In the genomic region with DNA sequence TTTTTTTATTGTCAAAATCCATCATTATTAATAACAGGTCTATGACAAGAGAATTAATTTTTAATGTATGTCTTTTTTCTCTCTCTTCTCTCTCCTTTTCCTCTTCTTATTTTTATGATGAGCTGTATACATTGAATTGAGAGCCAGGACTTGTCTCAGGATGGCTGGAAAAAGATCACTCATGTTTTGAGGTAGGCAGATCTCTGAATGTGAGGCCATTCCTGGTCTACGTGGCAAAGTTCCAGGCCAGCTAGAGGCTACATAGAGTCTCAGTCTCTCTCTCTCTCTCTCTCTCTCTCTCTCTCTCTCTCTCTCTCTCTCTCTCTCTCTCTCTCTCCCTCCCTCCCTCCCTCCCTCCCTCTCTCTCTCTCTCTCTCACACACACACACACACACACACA, we compare ENCODE assay signal across 7 mouse cellular contexts. TPM values are rescaled to one million over a fixed set of nuclear protein-coding genes. Genes with fewer than 3 reads are reported as not detected.
DNase-seq lines count a peak whose midpoint lies in the region; ATAC-seq and TF ChIP-seq lines count a peak whose summit lies in the region.
"Not testable (repeated sequence)": the region's sequence is repeated elsewhere in the genome, so short reads cannot be mapped to it uniquely, and the experiment has no call there.

No protein-coding gene starts in this region.

- H3K4me2 ChIP-seq in forebrain, embryonic 13.5 days = peak overlapping the region; percentile 60; the same call in 1 of the 2 replicates
- peak overlapping the region; percentile 63; the same call in 1 of the 2 replicates for H3K4me2 ChIP-seq in heart, embryonic 14.5 days (ENCODE audit: low read length)
- not testable (repeated sequence) for H3K4me2 ChIP-seq in hindbrain, postnatal 0 days (ENCODE audit: low read depth, low read length)
- peak overlapping the region; percentile 49; the same call in 1 of the 2 replicates for H3K4me2 ChIP-seq in midbrain, embryonic 15.5 days
- peak overlapping the region; percentile 45; the same call in 1 of the 2 replicates for H3K4me2 ChIP-seq in neural tube, embryonic 14.5 days (ENCODE audit: low read depth, low read length)

- not testable (repeated sequence) for H3K9ac ChIP-seq in forebrain, embryonic 13.5 days; heart, embryonic 14.5 days (ENCODE audit: low read length); hindbrain, postnatal 0 days (replicated peaks; ENCODE audit: low read length); midbrain, embryonic 15.5 days; neural tube, embryonic 14.5 days (replicated peaks; ENCODE audit: low read depth, low read length)

- H3K4me1 ChIP-seq in forebrain, embryonic 13.5 days = peaks cover 13% of the 10 kb centered on the region
- H3K4me1 ChIP-seq in heart, embryonic 14.5 days (ENCODE audit: control insufficient read depth in 2 of 2, insufficient read depth in 2 of 2, low read length in 2 of 2); hindbrain, postnatal 0 days (ENCODE audit: insufficient read depth, low read length); neural tube, embryonic 14.5 days (ENCODE audit: control insufficient read depth, insufficient read depth, low read length): not testable (repeated sequence)
- peaks cover 11% of the 10 kb centered on the region for H3K4me1 ChIP-seq in midbrain, embryonic 10.5 days
- peaks cover 10% of the 10 kb centered on the region for H3K4me1 ChIP-seq in midbrain, embryonic 15.5 days

- not testable (repeated sequence) for H3K27me3 ChIP-seq in forebrain, embryonic 13.5 days; heart, embryonic 14.5 days (ENCODE audit: control insufficient read depth, insufficient read depth, low read length); hindbrain, postnatal 0 days (ENCODE audit: insufficient read depth, low read length); midbrain, embryonic 15.5 days (replicated peaks); neural tube, embryonic 14.5 days (ENCODE audit: control insufficient read depth, insufficient read depth, low read length)
- H3K27me3 ChIP-seq in midbrain, embryonic 10.5 days (ENCODE audit: low read depth, poor library complexity, severe bottlenecking) = peaks cover 35% of the 10 kb centered on the region

- H3K36me3 ChIP-seq in forebrain, embryonic 13.5 days (ENCODE audit: poor library complexity, severe bottlenecking); heart, embryonic 14.5 days (ENCODE audit: control insufficient read depth, insufficient read depth, low read length); hindbrain, postnatal 0 days (ENCODE audit: insufficient read depth, low read length); midbrain, embryonic 10.5 days; midbrain, embryonic 15.5 days (replicated peaks); neural tube, embryonic 14.5 days (ENCODE audit: control insufficient read depth, insufficient read depth, low read length): not testable (repeated sequence)

- not testable (repeated sequence) for H3K4me3 ChIP-seq in forebrain, embryonic 13.5 days; heart, embryonic 14.5 days (ENCODE audit: control insufficient read depth in 1 of 2, insufficient read depth in 1 of 2, low read depth in 1 of 2, low read length in 2 of 2); hindbrain, postnatal 0 days (ENCODE audit: low read length); midbrain, embryonic 15.5 days; neural tube, embryonic 14.5 days (ENCODE audit: low read depth, low read length)
- H3K4me3 ChIP-seq in midbrain, embryonic 10.5 days = 0 out of 2 replicates have a peak overlapping the region, but pooled peaks have one; percentile 46

- H3K27ac ChIP-seq in forebrain, embryonic 13.5 days; heart, embryonic 14.5 days (replicated peaks in 1 of 2; ENCODE audit: control insufficient read depth in 1 of 2, insufficient read depth in 1 of 2, low read depth in 2 of 2, low read length in 2 of 2); hindbrain, postnatal 0 days; midbrain, embryonic 10.5 days (replicated peaks); midbrain, embryonic 15.5 days; neural tube, embryonic 14.5 days (ENCODE audit: low read depth, low read length): not testable (repeated sequence)

- TF ChIP-seq CTCF in hindbrain, postnatal 0 days (IDR thresholded peaks at IDR 0.05; ENCODE audit: low read depth) = not testable (repeated sequence)

- not testable (repeated sequence) for H3K9me3 ChIP-seq in forebrain, embryonic 13.5 days (replicated peaks); heart, embryonic 14.5 days (ENCODE audit: control insufficient read depth, low read length); hindbrain, postnatal 0 days (ENCODE audit: low read length); midbrain, embryonic 15.5 days; neural tube, embryonic 14.5 days (ENCODE audit: control insufficient read depth, low read length)
- peaks cover 12% of the 10 kb centered on the region for H3K9me3 ChIP-seq in midbrain, embryonic 10.5 days (replicated peaks)

- 12% methylated on average over 1 of the region's 1 CpGs for WGBS in forebrain, embryonic 13.5 days
- 43% methylated on average over 1 of the region's 1 CpGs for WGBS in heart, embryonic 14.5 days
- 18% methylated on average over 1 of the region's 1 CpGs for WGBS in hindbrain, postnatal 0 days
- WGBS in midbrain, embryonic 10.5 days = 27% methylated on average over 1 of the region's 1 CpGs
- 27% methylated on average over 1 of the region's 1 CpGs for WGBS in midbrain, embryonic 15.5 days
- WGBS in neural tube, embryonic 14.5 days = 15% methylated on average over 1 of the region's 1 CpGs

- DNase-seq in cerebellum, postnatal 10 days = peak; percentile 50 to 57
- DNase-seq in hindbrain, postnatal 0 days (ENCODE audit: low spot score) = peak; percentile 28
- not testable (repeated sequence) for DNase-seq in midbrain, embryonic 10.5 days (ENCODE audit: low spot score)

- not testable (repeated sequence) for ATAC-seq in forebrain, embryonic 13.5 days; heart, embryonic 14.5 days (ENCODE audit: insufficient number of reproducible peaks, insufficient read depth, low FRiP score, low read depth); hindbrain, postnatal 0 days; midbrain, embryonic 15.5 days (replicated peaks); neural tube, embryonic 14.5 days (ENCODE audit: low read depth)

RNA-seq across cellular contexts. Expression of a gene that starts 42.4 kb away (rescaled TPM):
- polyA plus RNA-seq in forebrain, embryonic 13.5 days (2015; fragmentation: Nextera tagmentation; extraction: Ambion mirVana) = 35.1 and 41.5 TPM in 2 replicates
- 36.7 and 40.7 TPM in 2 replicates for polyA plus RNA-seq in heart, embryonic 14.5 days (2014; fragmentation: Nextera tagmentation; extraction: Ambion mirVana)
- 16.2 and 32.2 TPM in 2 replicates for total RNA-seq in hindbrain, postnatal 0 days (2014; rRNA removed)
- 30.8 and 31.3 TPM in 2 replicates for polyA plus RNA-seq in hindbrain, postnatal 0 days (2015; fragmentation: Nextera tagmentation; extraction: Ambion mirVana)
- 34.1 and 36.7 TPM in 2 replicates for polyA plus RNA-seq in midbrain, embryonic 10.5 days (2016; fragmentation: Nextera tagmentation; extraction: Ambion mirVana)
- polyA plus RNA-seq in midbrain, embryonic 15.5 days (2015; fragmentation: Nextera tagmentation; extraction: Ambion mirVana) = 18.7 and 20.8 TPM in 2 replicates
- 26.5 TPM in 2 replicates for polyA plus RNA-seq in neural tube, embryonic 14.5 days (2014; fragmentation: Nextera tagmentation; extraction: Ambion mirVana)

RNA-seq across cellular contexts. Expression of a gene that starts 42.5 kb away (rescaled TPM):
- 122 TPM in 2 replicates for polyA plus RNA-seq in forebrain, embryonic 13.5 days (2015; fragmentation: Nextera tagmentation; extraction: Ambion mirVana)
- polyA plus RNA-seq in heart, embryonic 14.5 days (2014; fragmentation: Nextera tagmentation; extraction: Ambion mirVana) = 84.5 and 85.7 TPM in 2 replicates
- 41.3 and 51.5 TPM in 2 replicates for total RNA-seq in hindbrain, postnatal 0 days (2014; rRNA removed)
- 74.4 and 83.3 TPM in 2 replicates for polyA plus RNA-seq in hindbrain, postnatal 0 days (2015; fragmentation: Nextera tagmentation; extraction: Ambion mirVana)
- 106 and 112 TPM in 2 replicates for polyA plus RNA-seq in midbrain, embryonic 10.5 days (2016; fragmentation: Nextera tagmentation; extraction: Ambion mirVana)
- polyA plus RNA-seq in midbrain, embryonic 15.5 days (2015; fragmentation: Nextera tagmentation; extraction: Ambion mirVana) = 70.2 and 76.3 TPM in 2 replicates
- 90.5 and 104 TPM in 2 replicates for polyA plus RNA-seq in neural tube, embryonic 14.5 days (2014; fragmentation: Nextera tagmentation; extraction: Ambion mirVana)

RNA-seq across cellular contexts. Expression of a gene that starts 57.2 kb away (rescaled TPM):
- polyA plus RNA-seq in forebrain, embryonic 13.5 days (2015; fragmentation: Nextera tagmentation; extraction: Ambion mirVana) = 99.8 and 105 TPM in 2 replicates
- 73.1 and 75.2 TPM in 2 replicates for polyA plus RNA-seq in heart, embryonic 14.5 days (2014; fragmentation: Nextera tagmentation; extraction: Ambion mirVana)
- total RNA-seq in hindbrain, postnatal 0 days (2014; rRNA removed) = 32.5 and 46.5 TPM in 2 replicates
- 93.1 and 94.6 TPM in 2 replicates for polyA plus RNA-seq in hindbrain, postnatal 0 days (2015; fragmentation: Nextera tagmentation; extraction: Ambion mirVana)
- 95.2 and 110 TPM in 2 replicates for polyA plus RNA-seq in midbrain, embryonic 10.5 days (2016; fragmentation: Nextera tagmentation; extraction: Ambion mirVana)
- polyA plus RNA-seq in midbrain, embryonic 15.5 days (2015; fragmentation: Nextera tagmentation; extraction: Ambion mirVana) = 100 and 102 TPM in 2 replicates
- 87.1 and 93.9 TPM in 2 replicates for polyA plus RNA-seq in neural tube, embryonic 14.5 days (2014; fragmentation: Nextera tagmentation; extraction: Ambion mirVana)
